Mouse (Mus musculus) gastrocnemius, postnatal 14 days (tissue): Measurements from ENCODE around the gene Tmc5. TPM values are rescaled to one million over a fixed set of nuclear protein-coding genes. Genes with fewer than 3 reads are reported as not detected.

Experiments
- DNase-seq: peaks from one replicate; pipeline ENCODE4 v3.0.0; 2021; ENCODE audit warnings: mixed read lengths
- intact Hi-C: fragments of 180-260 bp; cut with DNase I; formaldehyde crosslinking; loops from one replicate; pipeline ENCODE4 v1.15.1; 2025; ENCODE audit warnings: low total_unique reads
- total RNA-seq, 2 experiments: library from RNA; stranded (reverse); gene quantifications; 2 replicates each; pipeline ENCODE4 v1.2.3; 2021

The Tmc5 gene
- total RNA-seq, 2 experiments from 2014 or later = 0.13 to 0.53 TPM

- intact Hi-C loops = no loop called here
- no peak for DNase-seq
These were observed 70.7 kb downstream of the Tmc5 start for GRCm38 (mm10) chr7:118667773-118668172.

DNA sequence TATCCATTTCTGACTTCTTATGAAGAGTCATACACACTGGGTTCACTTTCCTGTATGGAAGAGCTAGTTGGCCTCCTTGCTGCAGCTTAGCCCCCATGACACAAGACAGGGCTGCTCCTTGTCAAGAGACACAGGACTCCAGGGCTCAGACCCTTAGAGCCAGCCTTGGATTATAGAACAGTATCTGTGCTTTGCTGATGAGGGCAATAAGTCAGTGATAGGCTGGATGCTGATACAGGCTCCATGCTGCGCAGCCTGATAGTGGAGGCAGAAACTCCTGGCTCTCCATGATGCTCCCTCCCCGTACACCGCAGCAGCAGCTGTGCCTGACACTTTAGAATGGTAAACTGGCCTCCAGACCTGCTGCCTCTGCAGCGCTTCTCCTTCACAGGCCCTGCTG, 73.0 kb downstream of the Tmc5 start:
- no peak for DNase-seq
- intact Hi-C loops = no loop called here

DNA sequence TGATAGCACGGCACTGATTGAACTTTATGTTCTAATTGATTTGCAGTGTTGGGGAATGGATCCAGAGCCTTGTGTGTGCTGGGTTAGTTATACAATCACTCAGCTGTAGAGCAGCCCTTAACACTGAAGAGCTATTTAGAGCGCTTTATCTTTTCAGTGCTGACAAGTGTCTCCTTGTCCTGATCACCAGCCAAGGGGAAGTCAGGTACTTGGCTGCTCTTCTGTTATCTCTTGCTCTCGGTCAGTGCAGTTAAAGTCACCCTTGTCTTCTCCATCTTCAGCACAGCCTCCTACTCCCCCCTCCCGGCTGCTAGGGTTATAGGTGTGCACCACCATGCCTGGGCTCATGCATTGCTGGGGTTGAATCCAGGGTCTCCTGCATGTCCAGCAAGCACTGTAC, 79.7 kb downstream of the Tmc5 start:
- intact Hi-C loops = no loop called here
- no peak for DNase-seq

- DNase-seq = peak; percentile 77
- intact Hi-C loops = loop anchor here (5.0 kb wide), 1 partner anchor 91 kb away; the partner anchor contains the start of gene Tmc5
These were observed 91.1 kb downstream of the Tmc5 start for GRCm38 (mm10) chr7:118688199-118688598.

DNA sequence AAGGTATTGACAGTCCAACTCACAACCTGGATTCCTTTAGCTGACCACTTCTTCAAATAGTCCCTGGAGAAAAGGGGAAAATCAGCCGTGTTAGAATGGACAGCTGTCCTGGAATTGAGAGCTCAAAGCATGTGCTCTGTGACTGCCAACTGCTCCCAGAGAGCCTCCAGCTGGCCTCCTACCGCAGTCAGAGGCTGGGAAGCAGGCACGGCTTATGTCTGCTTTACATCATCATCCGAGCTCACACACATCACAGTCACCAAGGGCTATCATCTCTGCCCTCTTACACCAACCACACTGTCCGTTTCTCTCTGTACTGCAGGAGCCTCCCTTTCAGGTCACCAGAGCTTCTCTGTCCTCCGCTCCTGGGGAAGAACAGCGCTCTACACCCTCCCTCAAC, 92.0 kb downstream of the Tmc5 start:
- no peak for DNase-seq
- intact Hi-C loops = loop anchor here (5.0 kb wide), 1 partner anchor 92 kb away; the partner anchor contains the start of gene Tmc5

DNA sequence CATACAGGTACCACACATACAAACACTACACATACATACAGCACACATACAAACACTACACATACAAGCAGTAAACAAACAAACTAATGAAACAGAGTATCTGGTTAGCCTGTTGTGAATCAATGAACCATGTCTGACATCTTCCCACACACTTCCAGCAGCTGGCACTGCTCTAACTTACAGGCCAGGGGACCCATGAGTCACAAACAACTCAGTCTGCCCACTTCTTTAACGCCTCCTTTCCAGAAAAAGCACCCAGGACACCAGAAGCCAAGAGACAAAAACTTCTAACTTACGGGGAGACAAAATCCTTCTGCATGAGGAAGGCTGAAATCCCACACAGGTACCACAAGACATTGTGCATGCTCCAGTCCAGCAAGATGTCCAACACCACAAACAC, 94.2 kb downstream of the Tmc5 start:
- intact Hi-C loops = no loop called here
- no peak for DNase-seq

GRCm38 (mm10) chr7:118696146-118696545, 99.0 kb downstream of the Tmc5 start:
- intact Hi-C loops = no loop called here
- DNase-seq = no peak

DNA sequence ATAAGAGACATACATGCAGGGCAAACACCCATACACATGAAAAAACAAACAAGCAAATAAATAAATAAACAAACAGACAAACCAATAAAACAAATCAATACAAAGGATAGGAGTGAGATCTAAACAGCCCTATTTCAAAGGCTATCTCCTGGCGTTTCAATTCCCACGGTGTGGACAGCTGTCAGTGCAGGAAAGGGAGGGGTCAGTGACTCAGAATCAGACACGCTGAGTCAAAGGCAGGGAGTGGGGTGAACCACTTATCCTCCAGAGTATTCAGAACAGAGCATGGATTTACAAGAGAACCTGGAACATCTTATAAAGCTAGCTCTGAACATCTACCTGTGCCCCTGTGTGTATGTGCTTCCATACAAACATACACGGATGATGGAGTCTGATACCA, 100.1 kb downstream of the Tmc5 start:
- intact Hi-C loops = no loop called here
- DNase-seq = no peak

DNA sequence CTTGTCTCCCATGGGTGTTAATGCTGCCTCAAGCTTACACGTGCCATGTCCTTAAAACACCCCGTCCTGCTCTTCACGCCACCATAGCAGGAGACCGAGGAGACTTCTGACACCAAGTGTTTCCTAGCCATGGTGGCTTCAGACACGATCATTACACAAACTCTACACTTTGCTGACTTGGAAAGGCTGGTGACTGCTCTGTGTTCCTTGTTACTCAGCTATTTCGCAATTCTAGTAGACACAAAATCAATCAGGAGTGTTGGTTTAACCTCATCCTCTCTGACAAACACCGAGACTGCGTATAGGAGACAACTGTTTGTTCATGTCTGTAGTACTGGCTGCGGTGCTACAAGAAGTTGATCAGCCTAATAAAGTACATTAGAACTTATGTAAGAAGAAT, 101.8 kb downstream of the Tmc5 start:
- intact Hi-C loops = no loop called here
- no peak for DNase-seq

DNA sequence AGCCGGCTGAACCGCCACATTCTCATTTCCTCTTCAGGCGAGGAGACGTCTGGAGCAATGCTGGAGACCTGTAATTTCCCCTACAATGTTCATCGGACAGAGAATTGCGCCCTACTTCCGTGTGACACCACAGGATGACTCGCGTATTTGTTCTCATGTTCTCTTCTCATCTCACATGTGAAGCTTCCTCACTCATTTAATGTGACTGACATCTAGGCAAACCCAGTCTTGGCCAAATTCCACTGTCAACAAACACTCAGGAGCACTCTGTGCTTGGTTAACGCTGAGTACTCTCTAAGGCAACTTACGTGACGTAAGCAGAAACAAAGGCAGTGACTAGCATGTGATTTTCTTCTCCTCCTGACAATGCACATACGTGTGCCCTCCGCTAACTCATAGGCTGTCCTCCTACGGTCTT, 106.1 kb downstream of the Tmc5 start:
- intact Hi-C loops = no loop called here
- no peak for DNase-seq

- no peak for DNase-seq
- intact Hi-C loops = no loop called here
These were observed 107.1 kb downstream of the Tmc5 start for GRCm38 (mm10) chr7:118704001-118704850.

- DNase-seq = peak; percentile 91
- intact Hi-C loops = no loop called here
These were observed 108.2 kb downstream of the Tmc5 start, which contains the start of gene Gde1 for GRCm38 (mm10) chr7:118705101-118705961. Gene Gde1 (minus strand): TSS chr7:118705778.

- intact Hi-C loops = no loop called here
- no peak for DNase-seq
These were observed 109.0 kb downstream of the Tmc5 start for GRCm38 (mm10) chr7:118706051-118706450.

DNA sequence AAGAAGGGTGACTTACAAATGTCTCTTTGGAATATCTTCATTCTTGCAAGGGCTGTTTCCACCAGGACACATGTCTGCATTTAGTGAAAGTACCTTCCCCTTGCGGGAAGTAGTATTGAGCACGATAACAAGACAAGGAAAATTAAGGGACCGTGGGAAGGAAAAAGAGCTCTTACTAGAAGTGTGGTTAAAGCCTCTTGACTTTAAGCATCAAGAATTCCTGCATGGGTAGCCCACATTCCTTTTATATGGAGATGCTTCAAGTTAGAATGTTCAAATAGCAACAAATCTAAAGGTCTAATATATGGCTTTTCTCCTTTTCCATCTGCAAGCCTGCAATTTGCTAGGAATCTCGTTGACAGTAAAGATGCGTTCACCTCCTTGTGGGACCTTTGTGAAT, 109.4 kb downstream of the Tmc5 start:
- no peak for DNase-seq
- intact Hi-C loops = no loop called here

- intact Hi-C loops = no loop called here
- DNase-seq = no peak
These were observed 110.1 kb downstream of the Tmc5 start for GRCm38 (mm10) chr7:118707216-118707615.

GRCm38 (mm10) chr7:118708002-118708401, 110.9 kb downstream of the Tmc5 start:
- DNase-seq = no peak
- intact Hi-C loops = no loop called here

DNA sequence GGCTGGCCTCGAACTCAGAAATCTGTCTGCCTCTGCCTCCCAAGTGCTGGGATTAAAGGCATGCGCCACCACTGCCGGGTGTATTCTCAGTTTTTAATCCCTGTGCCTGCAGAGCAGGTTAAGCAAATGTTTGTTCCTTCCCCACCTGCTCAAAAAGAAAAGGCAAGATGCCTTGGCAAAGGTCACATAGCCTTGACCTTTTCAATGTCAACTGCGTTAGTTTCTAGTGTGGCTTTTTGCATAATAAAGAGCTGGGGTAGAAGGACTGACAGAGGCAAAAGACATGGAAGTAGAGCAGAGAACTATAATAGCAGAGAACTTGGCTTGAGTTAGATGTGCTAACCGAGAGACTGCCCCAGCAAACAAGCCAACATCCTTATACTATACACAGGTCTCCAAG, 113.7 kb downstream of the Tmc5 start:
- DNase-seq = no peak
- intact Hi-C loops = no loop called here

DNA sequence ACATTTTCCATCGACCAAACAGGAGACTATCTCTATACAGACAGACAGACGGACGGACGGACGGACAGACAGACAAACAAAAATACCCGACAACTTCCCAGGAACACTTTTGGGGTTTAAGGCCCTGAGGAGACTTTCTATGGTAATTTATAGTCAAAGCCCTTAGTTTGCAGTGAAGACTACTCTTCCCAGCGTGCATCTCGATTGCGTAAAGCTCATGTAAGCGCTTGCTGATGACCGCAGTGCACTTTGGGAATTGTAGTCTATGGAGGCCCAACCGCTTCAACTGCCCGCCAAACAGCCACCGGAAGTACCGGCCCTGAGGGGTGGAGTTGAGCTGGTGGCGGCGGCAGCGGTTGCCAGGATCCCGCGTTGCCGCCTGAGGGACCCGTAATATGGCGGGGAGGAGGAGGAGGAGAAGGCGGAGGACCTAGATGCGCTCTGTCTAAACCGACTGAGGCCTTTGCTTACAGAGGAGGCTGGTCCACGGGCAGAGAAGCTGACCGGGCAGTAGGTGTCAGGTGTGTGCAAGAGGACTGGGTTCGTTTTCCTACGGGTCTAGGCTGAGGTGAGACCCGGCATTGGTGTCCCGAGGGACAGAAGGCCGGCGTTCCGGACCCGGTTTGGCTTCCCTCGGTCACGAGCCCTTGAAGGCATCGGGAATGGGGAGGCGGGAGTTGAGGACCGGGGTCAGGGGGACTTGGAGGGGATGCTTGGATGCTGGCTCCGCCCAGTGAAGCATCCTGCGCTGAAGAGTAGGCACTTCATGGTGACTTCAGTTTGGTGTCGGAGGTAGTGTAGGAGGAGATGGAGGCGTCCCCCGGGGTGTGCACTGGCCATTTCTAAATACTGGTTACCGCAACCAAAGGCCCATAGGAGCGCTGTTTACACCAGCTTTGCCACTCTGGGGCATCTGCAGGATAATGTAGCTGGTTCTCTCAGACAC, 115.4 kb downstream of the Tmc5 start, which contains the start of gene Ccp110:
TSS of gene Ccp110 (plus strand) at position 325 of the 946 bp plus-strand sequence.
- peak; percentile 93 for DNase-seq
- intact Hi-C loops = no loop called here

GRCm38 (mm10) chr7:118714873-118715272, 117.8 kb downstream of the Tmc5 start:
- intact Hi-C loops = no loop called here

More at GRCm38 (mm10) chr7:118714873-118715272, 117.8 kb downstream of the Tmc5 start:
- DNase-seq = no peak
